Mouse (Mus musculus): ENCODE results near the gene Xndc1. TPM values are rescaled to one million over a fixed set of nuclear protein-coding genes. Genes with fewer than 3 reads are reported as not detected.

Xndc1 gene
- total RNA-seq, 2 experiments from 2014 or later, result 2.9 to 4.1 TPM

Other genes starting within 250 kb of the Xndc1 start
- not detected for gene Phox2a, start 247.2 kb upstream of the Xndc1 start, total RNA-seq (2021)
- 100 to 1,000 TPM in 1 of 2 experiments, 10 to 100 TPM in 1; 93.5 to 101 TPM for gene Inppl1, start 227.3 kb upstream of the Xndc1 start, total RNA-seq (2021)
- gene Folr2, start 208.3 kb upstream of the Xndc1 start, total RNA-seq (2021), result 1 to 10 TPM; 1.9 to 3.4 TPM
- gene Anapc15, start 201.8 kb upstream of the Xndc1 start, total RNA-seq (2021), result 10 to 100 TPM; 17.8 to 24.2 TPM
- 1 to 10 TPM in 1 of 2 experiments, under 1 TPM in 1; 0.89 to 2.8 TPM for gene Folr1, start 194.7 kb upstream of the Xndc1 start, total RNA-seq (2021)
- gene Lamtor1, start 159.6 kb upstream of the Xndc1 start, total RNA-seq (2021), result 100 to 1,000 TPM; 104 to 108 TPM
- gene Tomt, start 159.2 kb upstream of the Xndc1 start, total RNA-seq (2021), result not detected
- 1 to 10 TPM; 4.0 to 4.3 TPM for gene Lrrc51, start 131.6 kb upstream of the Xndc1 start, total RNA-seq (2021)
- 10 to 100 TPM; 53.5 to 57.4 TPM for gene Numa1, start 131.4 kb upstream of the Xndc1 start, total RNA-seq (2021)
- 1 to 10 TPM; 1.5 to 2.3 TPM for gene Il18bp, start 46.8 kb upstream of the Xndc1 start, total RNA-seq (2021)
- gene Rnf121, start within 50 bp of the Xndc1 start, total RNA-seq (2021), result 10 to 100 TPM; 20.6 to 27.5 TPM
- under 1 TPM; 0.68 to 0.78 TPM for gene Xntrpc, start 202 bp downstream of the Xndc1 start, total RNA-seq (2021)
- gene Trpc2, start 17.6 kb downstream of the Xndc1 start, total RNA-seq (2021), result under 1 TPM; 0.23 to 0.31 TPM
- gene Art1, start 36.2 kb downstream of the Xndc1 start, total RNA-seq (2021), result 100 to 1,000 TPM; 558 to 637 TPM
- 10 to 100 TPM; 28.7 to 33.6 TPM for gene Art5, start 44.0 kb downstream of the Xndc1 start, total RNA-seq (2021)
- not detected for gene Chrna10, start 51.3 kb downstream of the Xndc1 start, total RNA-seq (2021)
- gene Nup98, start 144.7 kb downstream of the Xndc1 start, total RNA-seq (2021), result 10 to 100 TPM; 24.0 to 29.8 TPM
- gene Pgap2, start 144.7 kb downstream of the Xndc1 start, total RNA-seq (2021), result 10 to 100 TPM; 25.0 to 26.6 TPM
- gene Rhog, start 190.5 kb downstream of the Xndc1 start, total RNA-seq (2021), result 10 to 100 TPM; 13.8 to 17.4 TPM
- gene Stim1, start 202.3 kb downstream of the Xndc1 start, total RNA-seq (2021), result 100 to 1,000 TPM; 169 to 172 TPM

Measured in gastrocnemius, adult 18-20 months (tissue).